Mouse (Mus musculus): ENCODE data around the gene Mgme1.

DNA sequence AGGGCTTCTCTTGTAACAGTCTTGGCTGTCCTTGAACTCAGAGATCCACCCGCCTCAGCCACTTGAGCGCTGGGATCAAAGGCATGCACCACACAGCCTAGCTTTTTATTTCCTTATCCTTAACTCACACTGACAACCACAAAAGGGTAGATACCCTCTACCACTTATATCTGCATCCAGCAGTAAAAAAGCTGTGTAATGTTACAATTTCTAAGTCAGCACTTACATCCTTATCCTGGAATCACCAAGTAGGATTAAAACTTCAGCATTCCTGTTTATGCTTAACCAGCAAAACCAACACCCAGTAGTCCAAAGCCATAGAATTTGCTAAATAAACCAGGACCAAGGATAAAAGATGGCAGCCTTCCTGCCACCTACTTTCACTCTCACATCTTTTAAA, 7.6 kb upstream of the Mgme1 start:
- TF ChIP-seq CTCF (IDR thresholded peaks at IDR 0.05; ENCODE audit: borderline replicate concordance, control insufficient read depth, extremely low read depth, insufficient read depth, low read length, poor library complexity) (no peak), POLR2A (IDR thresholded peaks at IDR 0.05; ENCODE audit: control insufficient read depth, extremely low read depth, insufficient read depth, low read length, poor library complexity) (no peak)

Data from thymus, adult 2 months (tissue).